Mouse (Mus musculus): ENCODE measurements around the gene Rap1gds1.

DNA sequence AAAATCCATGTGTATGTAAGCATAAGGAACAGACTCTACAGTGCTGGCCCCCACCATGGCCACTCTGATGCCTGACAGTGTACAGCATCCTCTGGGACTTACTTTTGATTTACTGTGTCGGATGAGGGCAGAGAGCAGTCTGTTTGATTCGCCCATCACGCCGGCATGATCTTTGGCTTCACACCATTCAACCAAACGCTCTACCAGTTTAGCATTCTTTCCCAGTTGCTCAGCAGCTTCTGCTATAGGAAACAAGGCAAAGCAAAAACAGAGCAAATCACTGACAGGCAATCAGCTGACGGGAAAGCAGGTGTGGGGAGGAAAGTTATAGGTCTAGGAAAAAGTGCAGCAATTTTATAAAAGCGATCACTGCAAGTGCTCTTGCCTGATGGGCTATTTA, 119.8 kb downstream of the Rap1gds1 start:
- TF ChIP-seq CTCF (IDR thresholded peaks at IDR 0.05; ENCODE audit: borderline replicate concordance, control insufficient read depth, extremely low read depth, insufficient read depth, low read length, poor library complexity) = no peak
- no peak for TF ChIP-seq POLR2A (IDR thresholded peaks at IDR 0.05; ENCODE audit: control insufficient read depth, extremely low read depth, insufficient read depth, low read length, poor library complexity)
